Mouse (Mus musculus): ENCODE data around the gene Nip7.

DNA sequence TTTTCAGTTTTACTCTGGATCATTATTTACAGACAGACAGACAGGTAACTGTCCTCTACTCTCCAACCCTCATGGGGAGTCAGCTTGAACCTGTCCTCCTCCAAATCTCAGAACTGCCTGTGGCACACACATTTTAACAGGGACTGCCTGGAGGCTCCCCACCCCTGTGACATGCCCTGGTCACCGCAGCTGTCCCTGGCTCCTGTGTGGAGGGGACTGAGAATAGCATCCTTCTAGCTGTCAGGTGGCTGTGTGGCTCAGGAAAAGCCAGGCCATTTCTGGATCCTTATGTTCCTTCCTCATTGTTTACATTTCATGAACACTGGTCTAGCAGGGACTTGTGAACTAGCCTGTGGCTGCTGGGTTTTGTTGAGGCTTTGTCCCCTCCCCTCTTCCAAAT, 17.5 kb downstream of the Nip7 start:
- TF ChIP-seq CTCF (IDR thresholded peaks at IDR 0.05) (no peak), POLR2A (IDR thresholded peaks at IDR 0.05; ENCODE audit: insufficient read depth, low read depth, low read length) (no peak)
